Mouse (Mus musculus) MEL-GATA-1-ER (cell line): ENCODE measurements around the gene Atp6v1f.
A peak's percentile ranks its signal among the peaks of the same experiment; 100 is the strongest.

Source experiments
- DNase-seq: peaks from one replicate; pipeline ENCODE4 v3.0.0-alpha.2; 2012; ENCODE audit warnings: low read depth; ENCODE audit errors: extremely low read depth

The Atp6v1f gene

DNA sequence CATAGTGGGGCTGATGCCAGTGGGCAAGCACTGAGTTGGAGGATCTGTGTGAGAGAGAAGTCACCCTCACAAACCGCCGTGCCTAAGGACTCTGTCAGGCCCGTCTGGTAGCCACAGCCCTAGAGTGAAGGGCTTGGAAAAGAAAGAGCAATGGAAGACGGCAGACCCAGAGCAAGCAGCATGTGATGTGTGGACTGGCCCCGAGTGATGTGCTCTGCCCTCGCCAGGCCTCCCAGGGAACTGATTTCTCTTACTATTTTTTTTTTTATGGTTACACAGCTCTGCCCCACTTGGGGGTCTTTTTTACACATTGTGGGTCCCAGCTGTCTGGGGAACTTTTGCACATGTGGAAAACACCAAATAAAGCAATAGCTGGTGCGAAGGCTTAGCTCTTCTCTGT lies 6.0 kb upstream of the Atp6v1f start:
- no peak for DNase-seq

DNA sequence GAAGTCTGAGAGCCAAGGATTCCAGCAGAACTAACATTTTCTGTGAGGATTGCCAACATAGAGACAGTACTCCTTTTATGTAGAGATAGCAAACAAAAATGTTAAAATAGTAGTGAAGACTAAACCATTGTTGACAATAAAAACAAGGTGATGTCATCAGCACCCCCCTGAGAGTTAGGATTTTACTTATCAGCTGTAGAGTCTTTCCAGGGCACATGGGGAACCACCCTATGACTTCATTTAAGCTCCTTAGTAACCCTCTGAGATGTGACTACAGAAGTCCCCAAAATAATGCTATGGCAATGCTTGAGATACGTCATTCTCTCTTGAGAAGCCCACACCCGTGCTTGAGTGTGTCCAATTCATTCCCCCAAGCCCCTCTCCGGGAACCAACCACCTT lies 4.1 kb upstream of the Atp6v1f start:
- DNase-seq = no peak

DNA sequence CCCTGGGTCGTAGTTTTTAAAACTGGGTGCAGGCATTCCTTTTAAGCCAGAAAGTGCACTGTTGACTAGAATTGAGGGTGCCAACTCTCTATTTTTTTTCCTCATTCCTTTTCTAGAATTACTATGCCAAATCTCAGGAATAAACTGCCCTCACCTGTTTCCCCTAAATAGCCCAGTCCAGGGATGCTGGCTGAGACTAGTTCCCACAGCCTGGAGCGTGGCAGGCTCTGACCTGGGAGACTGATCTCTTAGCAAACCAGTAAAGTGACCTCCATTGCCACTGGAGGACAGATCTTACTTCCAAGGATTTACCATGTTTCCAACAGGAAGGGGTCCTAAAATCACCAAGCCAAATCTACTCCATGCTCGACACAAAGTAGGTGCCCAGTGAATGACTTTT lies 1.3 kb downstream of the Atp6v1f start:
- DNase-seq = no peak

DNA sequence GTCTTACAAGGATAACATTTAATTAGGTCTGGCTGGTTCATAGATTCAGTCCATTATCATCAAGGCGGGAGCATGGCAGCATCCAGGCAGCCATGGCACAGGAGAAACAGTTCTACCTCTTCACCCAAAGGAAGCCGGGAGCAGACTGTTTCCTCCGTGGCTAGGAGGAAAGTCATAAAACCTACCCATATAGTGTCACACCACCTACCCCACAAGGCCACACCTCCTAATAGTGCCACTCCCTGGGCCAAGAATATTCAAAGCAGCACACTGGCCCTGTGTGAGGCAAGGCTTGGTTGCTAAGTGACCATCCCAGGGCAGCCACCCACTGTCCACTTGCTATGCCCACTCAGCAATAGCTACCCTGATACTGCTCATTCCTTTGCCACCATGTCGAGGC lies 3.6 kb downstream of the Atp6v1f start, which contains the start of gene Atp6v1fnb:
Atp6v1fnb (plus strand) TSS at position 301 of the 400 bp plus-strand sequence.
- DNase-seq = no peak

DNA sequence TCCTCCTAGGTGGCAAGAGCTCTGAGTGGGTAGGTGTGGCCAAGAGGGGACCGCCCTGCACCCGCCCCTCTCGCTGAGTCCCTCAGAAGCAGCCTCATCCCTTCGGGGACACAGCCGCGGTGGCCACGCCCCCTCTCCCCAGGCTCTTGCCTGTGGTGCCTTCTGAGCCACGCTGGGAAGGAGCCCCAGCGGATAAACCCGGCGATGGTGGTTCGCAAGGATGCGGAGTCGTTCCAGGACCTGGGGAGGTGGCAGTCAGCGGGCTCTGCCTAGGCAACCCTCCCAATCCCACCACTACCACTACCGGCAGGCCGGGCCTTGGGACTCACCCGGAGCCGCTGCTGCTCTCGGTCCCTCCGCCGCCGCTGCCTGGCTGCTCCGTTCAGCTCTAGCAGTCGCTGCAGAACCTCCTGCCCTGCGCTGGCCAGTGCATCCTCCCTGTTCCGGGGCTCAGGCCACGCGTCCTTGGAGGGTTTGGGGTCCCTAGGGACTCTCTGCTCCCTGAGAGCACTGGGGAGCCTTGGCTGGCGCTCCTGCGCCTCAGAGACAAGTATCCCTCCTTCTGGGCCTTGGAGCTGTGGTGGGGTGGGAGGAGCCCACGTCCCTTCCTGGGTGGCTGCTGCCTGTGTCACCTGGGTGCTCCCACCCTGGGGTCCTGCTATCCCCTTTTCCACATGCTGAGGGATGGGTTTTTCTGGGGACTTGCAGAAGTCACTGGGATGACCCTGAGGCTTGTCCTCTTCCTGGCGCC lies 6.6 kb downstream of the Atp6v1f start:
- DNase-seq = peak; percentile 81

- no peak for DNase-seq
These were observed 7.2 kb downstream of the Atp6v1f start for GRCm38 (mm10) chr6:29474736-29475135.

DNA sequence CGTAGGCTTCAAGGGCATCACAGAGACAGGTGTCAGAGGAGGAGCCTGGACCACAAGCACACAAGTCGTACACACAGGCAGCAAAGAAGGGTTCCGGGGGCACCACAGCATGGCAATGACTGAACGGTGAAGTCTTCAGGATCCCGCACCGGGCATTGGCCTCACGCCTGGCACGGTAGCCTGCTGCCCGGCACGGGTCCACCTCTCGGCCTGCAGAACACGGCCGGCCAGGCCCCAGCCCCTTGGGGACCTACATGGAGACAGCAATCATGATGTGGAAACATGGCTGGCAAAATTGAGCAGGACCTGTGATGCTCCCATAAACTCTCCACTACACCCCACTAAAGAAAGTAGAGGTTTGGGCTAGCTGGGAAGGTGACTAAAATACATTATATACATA lies 15.2 kb downstream of the Atp6v1f start:
- DNase-seq = no peak

DNA sequence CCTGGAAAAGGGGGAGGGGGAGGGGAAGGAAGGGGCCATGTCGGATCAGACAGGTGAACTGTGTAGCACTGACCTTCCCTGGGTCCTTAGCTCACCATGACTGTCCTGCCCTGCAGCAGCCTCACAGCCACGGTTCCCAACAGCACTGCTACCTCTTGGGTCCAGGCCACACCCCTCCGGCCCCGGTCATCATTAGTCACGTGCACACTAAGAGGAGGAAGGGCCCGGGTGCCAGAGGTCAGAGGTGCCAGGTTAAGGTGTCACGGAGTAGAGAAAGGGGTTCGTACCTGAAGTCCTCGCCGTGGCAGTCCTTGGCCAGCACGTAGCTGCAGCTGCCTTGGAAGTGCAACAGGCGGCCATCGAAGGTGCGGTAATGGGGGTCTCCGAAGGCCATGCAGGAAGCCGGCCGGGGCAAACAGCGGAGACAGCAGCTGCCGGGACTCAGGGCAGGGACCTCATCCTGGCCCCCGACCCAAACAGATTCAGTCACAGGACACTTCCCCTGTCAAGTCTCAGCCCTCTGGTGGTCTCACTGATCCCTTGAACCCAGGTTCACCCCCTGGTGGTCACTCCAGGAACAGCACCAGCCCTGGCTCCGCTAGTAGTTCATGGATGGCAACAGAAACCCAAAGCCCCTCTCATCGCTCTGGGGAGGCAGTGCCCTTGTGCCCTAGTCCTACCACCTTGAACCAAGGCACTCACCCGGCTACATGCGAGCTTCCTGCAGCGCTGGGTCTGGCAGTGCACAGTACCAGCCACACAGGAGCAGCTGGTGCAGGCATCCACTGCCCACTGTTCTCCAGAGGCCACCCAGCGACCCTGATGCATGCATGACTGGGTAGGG lies 17.4 kb downstream of the Atp6v1f start:
- DNase-seq = no peak

DNA sequence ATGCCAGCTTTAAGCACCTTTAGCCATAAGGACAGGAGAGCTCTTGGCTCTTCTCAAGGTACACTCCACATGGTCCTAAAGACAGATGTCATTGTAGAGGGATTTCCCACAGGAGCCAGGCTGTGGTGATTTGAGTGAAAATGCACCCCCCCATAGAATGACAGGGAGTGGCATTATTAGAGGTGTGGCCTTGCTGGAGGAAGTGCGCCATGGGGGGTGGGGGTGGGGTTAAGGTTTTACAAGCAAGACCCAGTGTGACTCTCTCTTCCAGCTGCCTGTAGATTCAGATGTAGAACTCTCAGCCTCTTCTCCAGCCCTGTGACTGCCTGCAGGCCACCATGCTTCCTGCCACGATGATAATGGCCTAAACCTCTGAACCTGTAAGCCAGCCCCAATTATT lies 18.4 kb downstream of the Atp6v1f start:
- DNase-seq = no peak

DNA sequence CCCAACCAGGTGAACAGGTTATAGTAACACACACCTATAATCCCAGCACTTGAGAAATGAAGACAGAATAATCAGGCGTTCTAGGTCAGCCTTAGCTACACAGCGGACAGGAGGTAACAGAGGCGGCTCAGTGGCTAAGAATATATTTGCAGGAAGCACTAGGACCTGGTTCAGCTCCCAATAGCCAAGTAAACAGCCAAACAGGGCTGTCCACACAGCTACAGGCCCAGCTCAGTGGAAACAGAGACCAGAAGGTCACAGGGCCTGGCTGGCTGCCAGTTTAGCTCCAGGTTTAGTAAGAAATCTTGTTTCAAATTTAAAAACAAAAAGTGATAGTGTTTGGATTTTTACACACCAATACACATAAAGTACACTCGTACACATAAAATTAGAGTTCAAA lies 26.6 kb downstream of the Atp6v1f start:
- no peak for DNase-seq

- no peak for DNase-seq
These were observed 28.8 kb downstream of the Atp6v1f start for GRCm38 (mm10) chr6:29496270-29496669.

DNA sequence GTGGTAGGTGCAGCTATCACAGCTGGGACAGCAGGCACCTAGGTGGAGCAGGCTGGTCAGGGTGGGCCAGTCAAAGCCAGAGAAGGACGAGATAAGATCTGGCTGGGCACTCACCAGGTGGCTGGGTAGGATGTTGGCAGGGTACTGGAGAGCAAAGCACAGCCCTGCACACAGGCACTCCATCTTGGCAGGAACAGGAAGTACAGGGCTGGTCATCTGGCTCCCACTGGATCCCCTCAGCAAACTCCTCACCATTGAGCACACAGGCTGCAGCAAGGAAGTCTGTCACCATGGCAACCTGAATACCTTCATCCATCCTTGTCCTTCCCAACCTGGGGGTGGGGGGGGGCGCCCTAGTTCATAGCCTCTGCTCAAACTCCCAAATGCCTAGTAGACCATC lies 30.3 kb downstream of the Atp6v1f start:
- DNase-seq = no peak

GRCm38 (mm10) chr6:29500177-29500576 lies 32.7 kb downstream of the Atp6v1f start:
- DNase-seq = peak; percentile 83

DNA sequence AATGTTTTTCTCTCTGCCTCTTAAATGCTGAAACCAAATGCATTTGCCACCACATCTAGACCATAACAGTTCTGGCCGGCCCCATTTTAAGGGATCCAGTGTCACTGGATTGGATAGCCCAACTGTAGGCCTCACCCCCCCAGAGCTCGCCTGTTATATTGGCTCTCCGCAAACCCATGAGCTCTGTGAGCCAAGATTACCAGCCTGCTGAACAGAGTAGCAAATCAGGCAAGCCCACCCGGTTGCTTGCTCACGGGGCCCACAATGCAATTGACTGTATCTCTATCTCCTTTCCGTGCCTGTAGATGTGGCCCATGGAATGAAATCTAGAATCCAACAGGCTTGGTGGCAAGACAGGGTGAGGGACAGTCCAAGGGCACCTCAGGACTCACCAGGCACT lies 33.3 kb downstream of the Atp6v1f start:
- peak; percentile 59 for DNase-seq

DNA sequence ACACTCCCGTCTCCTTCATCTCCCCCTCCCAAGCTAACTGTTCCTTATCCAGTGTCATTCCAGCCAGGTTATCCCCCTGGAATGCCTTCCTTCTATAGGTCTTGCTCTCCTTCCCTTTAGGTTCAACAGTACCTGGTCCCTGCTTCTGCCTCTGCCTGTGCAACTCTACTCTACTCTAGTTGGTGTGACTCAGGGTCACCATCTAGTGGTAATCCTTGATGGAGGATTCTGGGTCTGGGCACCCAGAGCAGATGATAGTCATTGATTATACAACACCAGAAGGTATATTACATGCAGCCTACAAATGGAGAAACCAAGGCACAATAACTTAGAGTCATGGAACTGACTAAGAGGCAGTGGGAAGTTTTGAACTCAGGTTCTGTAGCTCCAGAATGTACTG lies 34.1 kb downstream of the Atp6v1f start:
- DNase-seq = no peak

- no peak for DNase-seq
These were observed 38.0 kb downstream of the Atp6v1f start for GRCm38 (mm10) chr6:29505493-29505892.

DNA sequence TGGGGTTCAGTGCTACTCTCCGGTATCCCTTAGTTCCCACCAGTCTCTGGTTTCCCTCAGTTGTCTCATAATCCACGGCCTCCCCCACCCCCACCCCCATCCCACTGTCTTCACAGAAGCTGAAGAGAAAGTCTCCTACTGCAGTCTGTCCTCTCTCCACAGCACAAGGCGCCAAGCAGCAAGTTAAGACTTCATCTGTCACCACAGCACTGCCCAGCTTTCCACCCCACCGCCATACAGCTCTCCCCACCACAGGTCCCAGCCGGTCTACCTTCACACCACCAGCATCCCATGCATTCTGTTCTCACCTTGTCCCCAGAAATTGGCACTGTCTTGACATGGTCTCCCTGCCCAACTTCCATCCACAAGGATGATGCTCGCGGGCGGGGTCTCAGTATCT lies 39.3 kb downstream of the Atp6v1f start:
- no peak for DNase-seq

- DNase-seq = no peak
These were observed 40.2 kb downstream of the Atp6v1f start, which contains the start of gene Kcp for GRCm38 (mm10) chr6:29507447-29508309. TSS of gene Kcp (minus strand) at chr6:29507952.

GRCm38 (mm10) chr6:29509086-29509485 lies 41.6 kb downstream of the Atp6v1f start:
- DNase-seq = no peak

GRCm38 (mm10) chr6:29513284-29513683 lies 45.8 kb downstream of the Atp6v1f start:
- DNase-seq = no peak

- peak; percentile 68 for DNase-seq
These were observed 49.6 kb downstream of the Atp6v1f start for GRCm38 (mm10) chr6:29517139-29517538.
